Mouse (Mus musculus) testis, postnatal 10 days (tissue): ENCODE measurements around the gene Mrpl23.

Experiments used
- DNase-seq: peaks from one replicate; pipeline ENCODE4 v3.0.0; 2021; ENCODE audit warnings: low spot score

The Mrpl23 gene

DNA sequence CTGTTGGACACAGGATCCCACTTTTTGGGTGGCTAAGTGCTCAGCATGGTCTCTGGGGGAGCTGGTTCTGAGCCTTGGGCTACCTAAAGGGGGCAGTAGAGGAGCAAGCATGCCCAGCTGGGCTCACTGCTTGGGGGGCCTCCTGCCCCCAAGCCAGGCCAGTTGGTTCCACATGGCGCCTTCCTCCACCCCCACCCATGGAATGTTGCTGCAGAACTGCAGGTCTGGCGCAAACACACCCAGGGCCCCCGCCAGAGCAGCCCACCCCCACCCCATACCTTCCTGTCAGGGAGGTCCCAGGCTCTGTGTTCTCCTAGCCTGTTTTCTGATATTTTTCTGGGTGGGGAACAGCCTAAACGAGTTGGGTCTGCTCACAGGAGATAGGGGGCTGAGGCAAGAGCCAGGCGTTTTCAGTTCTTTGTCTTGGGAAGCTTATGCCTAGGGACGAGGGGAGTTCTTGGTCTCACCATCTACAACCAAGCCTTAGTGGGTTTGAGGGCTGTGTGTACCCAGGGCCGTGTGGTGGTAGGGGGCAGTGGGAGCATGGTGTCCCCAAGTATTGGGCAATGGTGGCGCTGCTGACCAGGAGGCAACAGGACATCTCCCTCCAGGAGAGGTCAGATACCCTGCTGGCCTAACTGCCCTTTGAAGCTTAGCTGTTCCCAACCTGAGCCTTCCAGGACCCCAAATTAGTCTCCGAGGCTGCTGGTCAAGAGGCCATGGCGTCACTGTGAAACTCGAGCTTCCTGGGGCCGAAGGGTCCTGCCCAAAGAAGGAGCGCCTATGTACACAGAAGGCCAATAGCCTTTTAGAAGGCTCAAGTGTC lies 20.3 kb downstream of the Mrpl23 start:
- no peak for DNase-seq

GRCm38 (mm10) chr7:142553417-142554335 lies 21.2 kb downstream of the Mrpl23 start:
- no peak for DNase-seq

DNA sequence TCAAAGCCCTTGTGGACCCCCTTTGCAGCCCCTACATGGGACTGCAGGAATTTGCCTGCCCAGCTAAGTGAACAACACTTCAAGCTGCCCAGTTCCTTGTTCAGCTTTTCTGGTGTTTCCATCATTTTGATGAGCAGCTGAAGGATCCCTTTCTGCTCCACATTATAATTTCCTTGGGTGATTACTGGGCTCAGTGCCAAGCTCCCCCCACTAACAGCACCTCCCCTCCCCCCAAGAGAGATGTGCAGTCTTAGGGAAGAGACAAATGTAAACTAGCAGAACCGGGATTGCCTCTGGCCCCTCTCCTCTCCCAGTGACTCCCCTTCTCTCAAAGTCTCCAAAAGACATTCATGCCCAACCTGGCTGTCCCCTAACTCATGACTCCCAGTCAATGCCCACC lies 22.1 kb downstream of the Mrpl23 start:
- DNase-seq, result no peak

- DNase-seq, result no peak
Measured at GRCm38 (mm10) chr7:142555366-142556088, 23.0 kb downstream of the Mrpl23 start.

- DNase-seq, result no peak
Measured at GRCm38 (mm10) chr7:142556089-142556476, 23.6 kb downstream of the Mrpl23 start.

DNA sequence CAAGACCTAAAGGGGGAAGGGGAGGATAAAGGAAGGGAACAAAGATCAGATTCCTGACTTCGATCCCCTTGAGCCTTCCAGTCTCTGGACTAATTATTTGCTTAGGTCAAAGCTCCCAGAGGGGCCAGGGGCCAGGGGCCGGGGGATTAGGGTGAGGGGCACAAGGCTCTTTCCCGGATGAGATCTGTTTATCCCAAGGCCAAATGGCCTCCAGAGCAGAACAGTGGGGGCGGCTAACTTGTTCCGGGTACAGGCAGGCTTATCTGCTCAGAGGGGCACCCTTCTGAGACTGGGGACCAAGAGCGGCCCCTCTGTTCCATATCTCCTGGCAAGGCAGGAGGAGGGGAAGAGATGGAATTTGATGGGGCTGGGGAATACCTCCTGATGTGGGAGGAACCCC lies 25.2 kb downstream of the Mrpl23 start:
- DNase-seq, result no peak

GRCm38 (mm10) chr7:142558511-142559146 lies 26.1 kb downstream of the Mrpl23 start:
- no peak for DNase-seq

DNA sequence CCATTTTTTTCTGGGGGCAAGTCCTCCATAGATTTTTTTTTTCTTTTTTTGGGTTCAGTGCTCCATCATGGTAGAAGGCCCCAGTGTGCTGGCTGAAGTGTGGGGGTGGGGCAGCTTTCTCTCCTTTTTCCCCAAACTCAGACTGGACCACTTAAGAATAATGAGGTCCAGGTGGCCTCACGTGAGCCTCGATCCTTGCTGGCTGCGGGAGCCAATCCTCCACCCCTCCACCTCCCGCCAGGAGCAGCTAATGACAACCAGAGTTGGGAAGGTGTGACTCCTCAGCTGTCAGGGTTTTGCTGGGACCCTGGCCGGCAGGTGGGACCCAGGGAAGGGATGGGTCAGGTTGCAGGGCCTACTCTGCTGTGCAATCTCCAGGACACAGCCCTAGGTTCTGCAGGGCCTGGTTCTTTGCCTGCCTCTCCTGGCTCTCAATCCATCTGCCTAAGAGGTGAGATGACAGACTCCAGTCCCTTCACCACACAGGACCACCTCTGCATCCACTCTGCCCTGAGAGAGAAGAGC lies 27.2 kb downstream of the Mrpl23 start:
- no peak for DNase-seq

GRCm38 (mm10) chr7:142560942-142561855 lies 28.7 kb downstream of the Mrpl23 start:
- DNase-seq, result no peak

DNA sequence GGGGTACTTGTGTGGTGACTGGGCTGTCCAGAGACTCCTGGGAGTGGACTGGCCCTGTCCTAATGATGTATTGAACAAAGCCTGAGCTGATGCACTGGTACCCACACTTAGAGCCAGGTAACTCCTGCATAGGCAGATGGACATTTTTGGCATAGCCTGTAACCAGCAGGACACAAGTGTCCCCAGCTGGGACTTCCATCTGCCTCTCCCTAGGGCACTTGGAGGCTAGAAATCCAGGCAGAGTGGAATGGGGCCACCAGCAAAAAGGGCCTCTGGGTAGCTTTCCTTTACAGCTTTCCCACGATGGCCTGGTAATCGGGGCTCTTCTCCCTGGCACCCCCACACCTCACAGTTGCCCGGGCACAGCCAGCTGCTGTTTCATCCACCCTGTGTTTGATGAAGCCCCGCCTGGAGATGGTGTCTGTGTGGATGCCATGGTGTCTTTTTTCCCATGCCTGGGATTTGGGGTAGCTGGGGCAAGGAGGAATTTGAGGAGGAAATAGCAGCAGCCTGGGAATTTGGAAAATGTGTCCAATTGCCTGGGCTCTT lies 29.4 kb downstream of the Mrpl23 start:
- DNase-seq, result no peak

DNA sequence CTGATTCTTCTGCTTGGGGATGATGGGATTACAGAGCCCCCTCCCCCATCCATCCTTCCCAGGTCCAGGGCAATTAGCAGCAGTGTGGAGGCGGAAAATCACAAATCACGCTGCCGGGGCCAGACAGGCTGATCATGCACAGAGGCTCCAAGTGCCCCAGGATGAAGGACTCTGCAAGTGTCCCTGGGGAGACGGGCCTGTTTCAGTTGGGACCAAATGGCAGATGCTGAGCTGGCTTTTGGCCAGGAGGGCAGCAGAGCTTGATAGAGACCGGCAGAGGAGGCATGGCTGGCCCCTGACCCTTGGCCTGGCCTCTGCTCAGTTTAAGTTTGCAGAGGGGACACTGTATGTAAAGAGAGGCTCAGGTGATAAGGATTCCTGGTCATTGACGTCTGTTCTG lies 30.7 kb downstream of the Mrpl23 start:
- no peak for DNase-seq

- no peak for DNase-seq
Measured at GRCm38 (mm10) chr7:142564955-142565643, 32.6 kb downstream of the Mrpl23 start.

GRCm38 (mm10) chr7:142566512-142566911 lies 34.0 kb downstream of the Mrpl23 start:
- DNase-seq, result no peak

DNA sequence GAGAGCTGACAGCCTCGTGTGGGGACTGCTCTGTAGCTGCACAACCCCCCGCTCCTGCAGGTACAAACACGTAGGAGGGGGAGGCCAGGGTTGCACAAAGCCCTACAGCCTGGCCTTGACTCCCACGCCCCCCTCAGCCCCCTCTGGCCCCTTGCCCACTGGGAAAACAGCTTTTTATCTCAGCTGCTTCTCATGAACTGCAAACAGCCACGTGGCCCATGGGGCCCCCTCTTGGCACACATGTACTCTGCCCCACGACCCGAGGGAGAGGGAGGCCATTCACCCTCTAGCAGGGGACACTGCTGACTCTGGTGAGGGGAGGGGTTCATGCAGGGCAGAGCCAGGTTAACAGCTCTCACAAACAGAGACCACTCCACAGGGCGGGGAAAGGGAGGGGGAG lies 36.5 kb downstream of the Mrpl23 start:
- DNase-seq, result peak; percentile 70

- DNase-seq, result no peak
Measured at GRCm38 (mm10) chr7:142570565-142570964, 38.1 kb downstream of the Mrpl23 start.

- no peak for DNase-seq
Measured at GRCm38 (mm10) chr7:142571458-142572220, 39.2 kb downstream of the Mrpl23 start.

GRCm38 (mm10) chr7:142572343-142572742 lies 39.9 kb downstream of the Mrpl23 start:
- DNase-seq, result no peak

GRCm38 (mm10) chr7:142572992-142573391 lies 40.5 kb downstream of the Mrpl23 start:
- no peak for DNase-seq

DNA sequence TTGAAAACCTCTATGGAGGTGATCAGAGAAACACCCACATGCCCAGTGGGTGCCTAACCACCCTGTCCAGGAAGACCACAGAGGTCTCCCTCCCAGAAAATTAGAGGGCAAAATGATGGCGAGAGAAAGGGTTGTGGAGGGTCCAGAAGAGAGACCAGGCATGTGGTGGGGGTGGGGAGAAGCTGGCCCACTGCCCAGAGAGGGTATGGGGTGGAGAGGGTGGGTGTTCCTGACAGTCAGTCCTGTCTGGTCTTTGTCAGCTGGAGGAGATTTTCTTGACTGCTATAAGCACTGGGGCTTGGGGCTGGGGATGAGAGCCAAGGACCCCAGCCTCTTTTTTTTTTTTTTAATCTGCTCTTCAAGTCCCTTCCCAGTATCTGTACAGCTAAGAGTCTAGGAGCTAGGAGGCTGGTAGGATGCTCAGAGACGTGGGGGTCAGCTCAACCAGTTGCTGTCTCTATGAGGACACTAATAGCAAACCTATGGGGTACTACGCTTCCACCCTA lies 41.7 kb downstream of the Mrpl23 start:
- peak; percentile 59 for DNase-seq
